Mouse (Mus musculus): Measurements from ENCODE around the gene Rpl10a. TPM values are rescaled to one million over a fixed set of nuclear protein-coding genes. Genes with fewer than 3 reads are reported as not detected.
"Not testable (repeated sequence)": the region's sequence is repeated elsewhere in the genome, so short reads cannot be mapped to it uniquely, and the experiment has no call there.

Rpl10a gene
- polyA plus RNA-seq, 1 experiment from 2014 or later: 562 TPM

DNA sequence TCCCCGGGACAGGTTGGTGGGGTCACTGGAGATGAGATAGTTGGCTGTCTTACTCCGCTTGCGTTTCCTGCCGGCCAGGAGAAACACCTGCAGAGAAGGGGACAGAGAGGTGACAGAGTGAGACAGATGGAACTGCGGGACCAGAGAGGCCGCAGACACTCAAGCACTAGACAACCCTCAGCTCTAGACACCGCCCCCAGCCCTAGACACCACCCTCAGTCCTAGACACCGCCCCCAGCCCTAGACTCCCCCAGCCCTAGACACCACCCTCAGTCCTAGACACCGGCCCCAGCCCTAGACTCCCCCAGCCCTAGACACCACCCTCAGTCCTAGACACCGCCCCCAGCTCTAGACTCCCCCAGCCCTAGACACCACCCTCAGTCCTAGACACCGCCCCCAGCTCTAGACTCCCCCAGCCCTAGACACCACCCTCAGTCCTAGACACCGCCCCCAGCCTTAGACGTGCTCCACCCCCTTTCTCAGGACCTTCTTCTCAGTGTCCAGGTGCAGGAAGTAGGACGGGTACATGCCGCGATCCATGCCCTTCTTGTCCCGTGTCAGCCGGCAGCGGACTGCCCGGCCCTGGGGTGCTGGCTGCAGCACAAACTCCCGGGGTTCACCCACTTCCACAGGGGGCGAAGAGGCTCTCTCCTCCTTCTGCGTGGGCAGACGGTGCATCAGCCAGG lies 30.4 kb downstream of the Rpl10a start:
- WGBS: 9% methylated on average over 24 of the region's 24 CpGs
- ATAC-seq (replicated peaks; ENCODE audit: insufficient number of reproducible peaks, low FRiP score, low TSS enrichment, low read depth); H3K27ac ChIP-seq (replicated peaks; ENCODE audit: low read depth, low read length); H3K4me3 ChIP-seq (ENCODE audit: low read depth, low read length); H3K9me3 ChIP-seq (replicated peaks; ENCODE audit: control insufficient read depth, low read length); H3K4me2 ChIP-seq (ENCODE audit: low read depth, low read length); DNase-seq (ENCODE audit: low spot score); H3K4me1 ChIP-seq (ENCODE audit: control insufficient read depth, insufficient read depth, low read length); H3K9ac ChIP-seq (replicated peaks; ENCODE audit: low read length); H3K36me3 ChIP-seq (replicated peaks; ENCODE audit: control insufficient read depth, insufficient read depth, low read depth, low read length): not testable (repeated sequence)
- peaks cover 14% of the 10 kb centered on the region for H3K27me3 ChIP-seq (ENCODE audit: control insufficient read depth, insufficient read depth, low read length)

GRCm38 (mm10) chr17:28360531-28361277 lies 32.4 kb downstream of the Rpl10a start:
- DNase-seq (ENCODE audit: low spot score) (no peak), ATAC-seq (replicated peaks; ENCODE audit: insufficient number of reproducible peaks, low FRiP score, low TSS enrichment, low read depth) (no peak)
- Histone ChIP-seq H3K4me3 (ENCODE audit: low read depth, low read length) (no peak overlapping the region), H3K9me3 (replicated peaks; ENCODE audit: control insufficient read depth, low read length) (no peaks in the 10 kb centered on the region), H3K27ac (replicated peaks; ENCODE audit: low read depth, low read length) (no peak overlapping the region), H3K36me3 (replicated peaks; ENCODE audit: control insufficient read depth, insufficient read depth, low read depth, low read length) (no peaks in the 10 kb centered on the region), H3K4me1 (ENCODE audit: control insufficient read depth, insufficient read depth, low read length) (peaks cover 6% of the 10 kb centered on the region), H3K9ac (replicated peaks; ENCODE audit: low read length) (no peak overlapping the region), H3K27me3 (ENCODE audit: control insufficient read depth, insufficient read depth, low read length) (peaks cover 32% of the 10 kb centered on the region), H3K4me2 (ENCODE audit: low read depth, low read length) (no peak overlapping the region)
- 79% methylated on average over 9 of the region's 9 CpGs for WGBS

DNA sequence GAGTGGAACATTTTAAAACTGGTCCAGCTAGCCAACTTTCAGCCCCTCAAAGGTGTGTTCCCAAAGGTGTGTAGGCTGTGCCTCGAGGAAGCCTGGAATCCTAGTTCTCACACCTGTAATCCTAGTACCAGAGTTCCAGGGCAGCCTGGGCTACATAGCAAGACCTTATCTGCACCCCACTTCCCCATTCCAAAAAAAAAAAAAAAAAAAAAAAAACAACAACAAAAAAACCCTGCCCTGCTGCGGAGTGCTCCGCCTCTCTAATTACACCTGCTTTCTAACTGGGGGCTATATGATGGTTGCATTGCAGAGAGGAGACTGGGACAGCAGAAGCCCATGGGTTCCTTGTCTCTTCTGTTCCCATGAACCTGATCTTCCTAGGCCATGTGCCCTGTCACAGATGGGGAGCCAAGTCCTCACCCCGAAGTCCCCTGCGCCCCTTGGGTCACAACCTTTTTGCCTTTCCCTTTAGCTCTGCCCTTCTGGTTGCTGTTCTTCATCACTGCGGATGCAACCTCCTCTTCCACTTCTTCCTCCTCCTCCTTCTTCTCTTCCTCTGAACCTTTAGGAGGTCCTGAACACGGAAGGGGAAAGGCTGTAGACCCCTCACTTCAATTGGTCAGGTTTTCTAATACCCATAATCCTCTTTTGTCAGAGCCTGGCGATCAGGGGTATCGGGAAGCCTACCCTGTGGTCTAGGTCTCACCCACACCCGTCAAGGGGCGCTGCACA lies 33.8 kb downstream of the Rpl10a start:
- H3K27ac ChIP-seq (replicated peaks; ENCODE audit: low read depth, low read length): no peak overlapping the region

GRCm38 (mm10) chr17:28362653-28363292 lies 34.5 kb downstream of the Rpl10a start:
- H3K4me3 ChIP-seq (ENCODE audit: low read depth, low read length): peak overlapping the region; percentile 26
- WGBS: 1% methylated on average over 25 of the region's 25 CpGs
- H3K27me3 ChIP-seq (ENCODE audit: control insufficient read depth, insufficient read depth, low read length): peaks cover 34% of the 10 kb centered on the region
- H3K36me3 ChIP-seq (replicated peaks; ENCODE audit: control insufficient read depth, insufficient read depth, low read depth, low read length): no peaks in the 10 kb centered on the region
- H3K9ac ChIP-seq (replicated peaks; ENCODE audit: low read length): peak overlapping the region; percentile 43
- H3K9me3 ChIP-seq (replicated peaks; ENCODE audit: control insufficient read depth, low read length): no peaks in the 10 kb centered on the region
- ATAC-seq (replicated peaks; ENCODE audit: insufficient number of reproducible peaks, low FRiP score, low TSS enrichment, low read depth): no peak
- peak overlapping the region; percentile 33 for H3K4me2 ChIP-seq (ENCODE audit: low read depth, low read length)
- H3K4me1 ChIP-seq (ENCODE audit: control insufficient read depth, insufficient read depth, low read length): peaks cover 6% of the 10 kb centered on the region
- no peak overlapping the region for H3K27ac ChIP-seq (replicated peaks; ENCODE audit: low read depth, low read length)
- peak; percentile 52 for DNase-seq (ENCODE audit: low spot score)

More for the DNA sequence above, 33.8 kb downstream of the Rpl10a start:
- peak overlapping the region; percentile 33 for H3K4me2 ChIP-seq (ENCODE audit: low read depth, low read length)
- peaks cover 6% of the 10 kb centered on the region for H3K4me1 ChIP-seq (ENCODE audit: control insufficient read depth, insufficient read depth, low read length)
- 29% methylated on average over 11 of the region's 11 CpGs for WGBS
- no peak for ATAC-seq (replicated peaks; ENCODE audit: insufficient number of reproducible peaks, low FRiP score, low TSS enrichment, low read depth)
- H3K4me3 ChIP-seq (ENCODE audit: low read depth, low read length): peak overlapping the region; percentile 26
- DNase-seq (ENCODE audit: low spot score): no peak
- H3K27me3 ChIP-seq (ENCODE audit: control insufficient read depth, insufficient read depth, low read length): peaks cover 34% of the 10 kb centered on the region
- H3K36me3 ChIP-seq (replicated peaks; ENCODE audit: control insufficient read depth, insufficient read depth, low read depth, low read length): no peaks in the 10 kb centered on the region
- no peaks in the 10 kb centered on the region for H3K9me3 ChIP-seq (replicated peaks; ENCODE audit: control insufficient read depth, low read length)
- H3K9ac ChIP-seq (replicated peaks; ENCODE audit: low read length): peak overlapping the region; percentile 43

- Histone ChIP-seq H3K27ac (replicated peaks; ENCODE audit: low read depth, low read length) (no peak overlapping the region), H3K36me3 (replicated peaks; ENCODE audit: control insufficient read depth, insufficient read depth, low read depth, low read length) (no peaks in the 10 kb centered on the region), H3K9me3 (replicated peaks; ENCODE audit: control insufficient read depth, low read length) (no peaks in the 10 kb centered on the region), H3K9ac (replicated peaks; ENCODE audit: low read length) (no peak overlapping the region), H3K27me3 (ENCODE audit: control insufficient read depth, insufficient read depth, low read length) (peaks cover 30% of the 10 kb centered on the region), H3K4me1 (ENCODE audit: control insufficient read depth, insufficient read depth, low read length) (peaks cover 6% of the 10 kb centered on the region), H3K4me2 (ENCODE audit: low read depth, low read length) (peak overlapping the region; percentile 56; the same call in 1 of the 2 replicates), H3K4me3 (ENCODE audit: low read depth, low read length) (peak overlapping the region; percentile 33; the same call in 1 of the 2 replicates)
- WGBS: 10% methylated on average over 6 of the region's 6 CpGs
- DNase-seq (ENCODE audit: low spot score) (peak; percentile 22), ATAC-seq (replicated peaks; ENCODE audit: insufficient number of reproducible peaks, low FRiP score, low TSS enrichment, low read depth) (no peak)
Measured at GRCm38 (mm10) chr17:28363507-28363906, 35.2 kb downstream of the Rpl10a start.

DNA sequence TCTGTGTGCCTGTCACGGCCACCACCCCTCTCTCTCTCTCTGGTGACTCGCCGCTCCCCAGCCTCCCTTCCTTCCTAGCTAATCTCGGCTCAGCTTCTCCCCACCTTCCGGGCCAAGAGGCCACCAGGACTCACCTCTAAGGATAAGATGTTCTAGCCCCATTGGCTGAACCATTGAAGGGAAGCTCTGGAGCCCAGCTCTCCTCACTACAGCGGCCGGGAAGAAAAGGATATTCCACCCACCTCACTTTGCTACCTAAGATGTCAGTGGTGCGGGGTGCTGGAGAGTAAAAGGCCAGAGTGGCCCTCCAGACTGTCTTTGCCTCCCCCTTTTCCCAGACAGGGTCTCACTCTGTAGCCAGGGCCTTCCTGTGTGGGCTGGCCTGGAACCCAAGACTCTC lies 36.9 kb downstream of the Rpl10a start, which contains the start of gene Tulp1:
Gene Tulp1 (minus strand): TSS at position 101 of the 400 bp plus-strand sequence.
- WGBS: 21% methylated on average over 8 of the region's 8 CpGs
- ATAC-seq (replicated peaks; ENCODE audit: insufficient number of reproducible peaks, low FRiP score, low TSS enrichment, low read depth) (no peak), DNase-seq (ENCODE audit: low spot score) (no peak)
- Histone ChIP-seq H3K27ac (replicated peaks; ENCODE audit: low read depth, low read length) (no peak within 1 kb of the TSS), H3K36me3 (replicated peaks; ENCODE audit: control insufficient read depth, insufficient read depth, low read depth, low read length) (no peaks in the 10 kb centered on the region), H3K9me3 (replicated peaks; ENCODE audit: control insufficient read depth, low read length) (no peaks in the 10 kb centered on the region), H3K4me1 (ENCODE audit: control insufficient read depth, insufficient read depth, low read length) (peaks cover 6% of the 10 kb centered on the region), H3K4me3 (ENCODE audit: low read depth, low read length) (peak within 1 kb of the TSS; percentile 33), H3K9ac (replicated peaks; ENCODE audit: low read length) (peak within 1 kb of the TSS; percentile 50), H3K27me3 (ENCODE audit: control insufficient read depth, insufficient read depth, low read length) (peaks cover 27% of the 10 kb centered on the region), H3K4me2 (ENCODE audit: low read depth, low read length) (peak within 1 kb of the TSS; percentile 56)

- no peak for ATAC-seq (replicated peaks; ENCODE audit: insufficient number of reproducible peaks, low FRiP score, low TSS enrichment, low read depth)
- H3K9ac ChIP-seq (replicated peaks; ENCODE audit: low read length): no peak overlapping the region
Measured at GRCm38 (mm10) chr17:28368449-28368848, 40.2 kb downstream of the Rpl10a start.

More at GRCm38 (mm10) chr17:28368449-28368848, 40.2 kb downstream of the Rpl10a start:
- Histone ChIP-seq H3K9me3 (replicated peaks; ENCODE audit: control insufficient read depth, low read length) (no peaks in the 10 kb centered on the region), H3K27ac (replicated peaks; ENCODE audit: low read depth, low read length) (no peak overlapping the region), H3K36me3 (replicated peaks; ENCODE audit: control insufficient read depth, insufficient read depth, low read depth, low read length) (no peaks in the 10 kb centered on the region), H3K4me1 (ENCODE audit: control insufficient read depth, insufficient read depth, low read length) (peaks cover 5% of the 10 kb centered on the region), H3K27me3 (ENCODE audit: control insufficient read depth, insufficient read depth, low read length) (peaks cover 23% of the 10 kb centered on the region), H3K4me3 (ENCODE audit: low read depth, low read length) (no peak overlapping the region), H3K4me2 (ENCODE audit: low read depth, low read length) (no peak overlapping the region)
- DNase-seq (ENCODE audit: low spot score): peak; percentile 83
- 5% methylated on average over 13 of the region's 13 CpGs for WGBS

Measured in embryonic facial prominence, embryonic 11.5 days (tissue).